Mouse (Mus musculus) erythroid progenitor cell, adult 5-6 weeks (primary cell): ENCODE data around the gene Rab44. TPM values are rescaled to one million over a fixed set of nuclear protein-coding genes. Genes with fewer than 3 reads are reported as not detected.

Source experiments
- ATAC-seq: replicated peaks from 2 replicates; pipeline ENCODE4 v1.8.0; 2016; ENCODE audit warnings: moderate number of reproducible peaks, mild to moderate bottlenecking, moderate TSS enrichment, inconsistent platforms; ENCODE audit not compliant: poor library complexity, low FRiP score, severe bottlenecking
- total RNA-seq, 2 experiments: library from RNA; stranded (forward) in 1 of 2; stranded (reverse) in 1 of 2; fragments of 150-400 nt in 1 of 2; fragments of 186-747, 209-891 nt in 1 of 2; gene quantifications; 2 replicates each; pipeline versions ENCODE4 v1.2.3 to v1.2.4; 2015 to 2017; ENCODE audit warnings: low replicate concordance in 2 of 2

Gene Rab44
- total RNA-seq, 2 experiments from 2014 or later: 15.9 to 22.2 TPM

DNA sequence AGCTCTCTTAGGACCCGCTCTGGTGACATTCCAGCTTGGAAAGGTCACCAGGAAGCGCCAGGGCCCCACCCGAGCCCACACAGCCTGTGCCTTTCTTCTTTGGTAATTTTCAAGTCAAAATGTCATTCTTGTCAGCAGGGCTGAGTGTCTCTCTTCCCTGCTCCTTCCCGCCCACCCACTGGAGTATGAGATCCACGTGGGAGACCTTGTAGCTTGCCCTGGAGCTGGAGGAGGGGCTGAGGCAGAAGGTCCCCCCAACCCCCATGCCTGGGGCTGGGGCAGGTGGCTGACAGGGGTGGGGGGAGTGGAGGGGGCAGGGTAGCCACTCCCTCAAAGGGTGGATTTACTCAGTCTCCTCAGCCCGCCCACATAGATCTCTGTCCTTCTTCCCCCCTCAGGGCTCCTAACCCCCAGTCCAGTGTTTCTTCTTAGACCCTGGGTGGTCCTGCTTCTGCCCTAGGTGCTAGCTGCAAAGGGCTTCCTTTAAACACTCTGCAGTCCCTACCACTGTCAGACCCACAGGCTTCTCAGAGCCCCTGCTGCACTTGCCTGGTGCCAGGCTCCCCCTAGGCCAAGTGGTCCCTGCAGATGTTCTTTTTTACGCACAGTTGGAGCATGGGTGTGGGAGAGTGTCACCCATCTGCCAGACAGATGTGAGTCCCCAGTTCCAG lies 71.6 kb downstream of the Rab44 start:
- ATAC-seq: no peak

GRCm38 (mm10) chr17:29186989-29187859 lies 73.3 kb downstream of the Rab44 start:
- no peak for ATAC-seq

GRCm38 (mm10) chr17:29188989-29189388 lies 75.0 kb downstream of the Rab44 start:
- ATAC-seq: no peak

DNA sequence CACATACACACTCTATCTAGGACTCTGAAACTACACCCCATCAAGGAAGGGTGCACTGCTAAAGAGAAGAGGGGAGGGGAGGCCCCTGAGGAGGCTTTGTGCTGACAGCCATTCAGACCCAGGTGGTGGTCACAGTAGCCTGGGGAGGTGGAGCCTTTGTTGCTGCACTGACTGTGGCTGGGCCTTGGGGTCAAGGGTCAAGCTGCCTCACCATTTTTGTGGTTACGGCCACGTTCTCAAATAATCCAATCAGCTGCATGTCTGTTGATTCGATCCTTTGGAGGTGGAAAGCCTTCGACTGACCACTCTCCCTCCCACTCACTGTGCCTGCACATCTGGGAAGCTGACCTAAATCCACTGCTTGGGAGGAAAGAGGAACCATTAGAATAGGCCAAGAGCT lies 81.6 kb downstream of the Rab44 start:
- ATAC-seq: no peak

Other genes with a start within 250 kb of the Rab44 start
- gene 4930539E08Rik, start 198.8 kb upstream of the Rab44 start, total RNA-seq (2015; ENCODE audit: low replicate concordance): not detected in 2 replicates
- not detected in 2 replicates for gene 4930539E08Rik, start 198.8 kb upstream of the Rab44 start, total RNA-seq (2017; ENCODE audit: low replicate concordance)
- gene Pxt1, start 170.3 kb upstream of the Rab44 start, total RNA-seq (2015; ENCODE audit: low replicate concordance): 3.2 TPM in 1 of 2 replicates, not detected in the other
- not detected in 2 replicates for gene Pxt1, start 170.3 kb upstream of the Rab44 start, total RNA-seq (2017; ENCODE audit: low replicate concordance)
- gene Kctd20, start 162.2 kb upstream of the Rab44 start, total RNA-seq (2015; ENCODE audit: low replicate concordance): 63.1 and 88.4 TPM in 2 replicates
- gene Kctd20, start 162.2 kb upstream of the Rab44 start, total RNA-seq (2017; ENCODE audit: low replicate concordance): 82.3 and 128 TPM in 2 replicates
- 112 and 129 TPM in 2 replicates for gene Stk38, start 106.2 kb upstream of the Rab44 start, total RNA-seq (2015; ENCODE audit: low replicate concordance)
- 111 and 134 TPM in 2 replicates for gene Stk38, start 106.2 kb upstream of the Rab44 start, total RNA-seq (2017; ENCODE audit: low replicate concordance)
- gene Srsf3, start 81.5 kb upstream of the Rab44 start, total RNA-seq (2015; ENCODE audit: low replicate concordance): 336 and 352 TPM in 2 replicates
- 441 and 499 TPM in 2 replicates for gene Srsf3, start 81.5 kb upstream of the Rab44 start, total RNA-seq (2017; ENCODE audit: low replicate concordance)
- gene Cdkn1a, start 23.2 kb upstream of the Rab44 start, total RNA-seq (2015; ENCODE audit: low replicate concordance): 0.84 and 2.5 TPM in 2 replicates
- 2.3 TPM in 1 of 2 replicates, not detected in the other for gene Cdkn1a, start 23.2 kb upstream of the Rab44 start, total RNA-seq (2017; ENCODE audit: low replicate concordance)
- gene Cpne5, start 124.0 kb downstream of the Rab44 start, total RNA-seq (2015; ENCODE audit: low replicate concordance): not detected in 2 replicates
- gene Cpne5, start 124.0 kb downstream of the Rab44 start, total RNA-seq (2017; ENCODE audit: low replicate concordance): 0.13 TPM in 1 of 2 replicates, not detected in the other
- gene Ppil1, start 150.0 kb downstream of the Rab44 start, total RNA-seq (2015; ENCODE audit: low replicate concordance): 43.6 TPM in 2 replicates
- gene Ppil1, start 150.0 kb downstream of the Rab44 start, total RNA-seq (2017; ENCODE audit: low replicate concordance): 13.3 and 27.9 TPM in 2 replicates
- 24.7 and 32.8 TPM in 2 replicates for gene BC004004, start 154.6 kb downstream of the Rab44 start, total RNA-seq (2015; ENCODE audit: low replicate concordance)
- gene BC004004, start 154.6 kb downstream of the Rab44 start, total RNA-seq (2017; ENCODE audit: low replicate concordance): 29.2 and 38.0 TPM in 2 replicates
- 1.1 and 1.3 TPM in 2 replicates for gene Pi16, start 203.5 kb downstream of the Rab44 start, total RNA-seq (2015; ENCODE audit: low replicate concordance)
- gene Pi16, start 203.5 kb downstream of the Rab44 start, total RNA-seq (2017; ENCODE audit: low replicate concordance): 3.4 and 3.7 TPM in 2 replicates
- 32.1 and 42.3 TPM in 2 replicates for gene Mtch1, start 233.8 kb downstream of the Rab44 start, total RNA-seq (2015; ENCODE audit: low replicate concordance)
- gene Mtch1, start 233.8 kb downstream of the Rab44 start, total RNA-seq (2017; ENCODE audit: low replicate concordance): 12.3 and 31.1 TPM in 2 replicates
- gene Fgd2, start 246.8 kb downstream of the Rab44 start, total RNA-seq (2015; ENCODE audit: low replicate concordance): 4.0 and 6.3 TPM in 2 replicates
- gene Fgd2, start 246.8 kb downstream of the Rab44 start, total RNA-seq (2017; ENCODE audit: low replicate concordance): 0.98 and 5.0 TPM in 2 replicates